Mouse (Mus musculus) CD4-positive, CD25-positive, alpha-beta regulatory T cell, adult 4 months (primary cell): ENCODE results near the gene Ahcyl1. TPM values are rescaled to one million over a fixed set of nuclear protein-coding genes. Genes with fewer than 3 reads are reported as not detected.

Experiments
- polyA plus RNA-seq, 2 experiments: library from polyadenylated mRNA; unstranded; fragments of 100-300 nt; shearing (Covaris generic); gene quantifications; one replicate each; pipeline ENCODE4 v1.2.1; 2017

Ahcyl1 gene
- polyA plus RNA-seq, 2 experiments from 2014 or later, result 12.1 to 22.1 TPM

Other genes with a start within 250 kb of the Ahcyl1 start
- not detected for gene Kcnc4, start 237.0 kb downstream of the Ahcyl1 start, polyA plus RNA-seq
- gene Slc6a17, start 178.5 kb downstream of the Ahcyl1 start, polyA plus RNA-seq, result not detected
- gene Ubl4b, start 141.5 kb downstream of the Ahcyl1 start, polyA plus RNA-seq, result not detected
- not detected for gene Alx3, start 101.5 kb downstream of the Ahcyl1 start, polyA plus RNA-seq
- gene Gm10961, start 65.2 kb downstream of the Ahcyl1 start, polyA plus RNA-seq, result not detected
- 10 to 100 TPM; 18.8 to 19.4 TPM for gene Strip1, start 64.9 kb downstream of the Ahcyl1 start, polyA plus RNA-seq
- gene Csf1, start 63.9 kb upstream of the Ahcyl1 start, polyA plus RNA-seq, result 10 to 100 TPM; 11.9 to 19.7 TPM
- not detected for gene Eps8l3, start 180.7 kb upstream of the Ahcyl1 start, polyA plus RNA-seq
- gene Gstm5, start 199.3 kb upstream of the Ahcyl1 start, polyA plus RNA-seq, result 1 to 10 TPM in 1 of 2 experiments, not detected in 1; 1.4 TPM
- gene Gstm7, start 235.3 kb upstream of the Ahcyl1 start, polyA plus RNA-seq, result 1 to 10 TPM; 1.4 to 2.1 TPM
- gene Gstm6, start 247.2 kb upstream of the Ahcyl1 start, polyA plus RNA-seq, result not detected